16 mouse cellular contexts compared by ENCODE assay signal in genomic region chr2:28224819-28225218, GRCm38 (mm10).
"Had no signal": no experiment of that assay in that cellular context is flagged by ENCODE, and none has a peak within 500 bp of the region (broad histone marks: within the 10 kb centered on the region; RNA-seq: fewer than 3 reads in every experiment).

No protein-coding gene starts in this region.

- H3K27ac ChIP-seq: liver, embryonic 13.5 days; lung, embryonic 15.5 days; macrophage; midbrain, embryonic 15.5 days; stomach, embryonic 15.5 days had no signal

- H3K9me3 ChIP-seq: liver, embryonic 13.5 days; lung, embryonic 15.5 days; megakaryocyte, embryonic 14.5 days; midbrain, embryonic 15.5 days; stomach, embryonic 15.5 days had no signal

- H3K4me1 ChIP-seq: liver, embryonic 13.5 days; lung, embryonic 15.5 days; megakaryocyte, embryonic 14.5 days; stomach, embryonic 15.5 days had no signal

- H3K9ac ChIP-seq: liver, embryonic 13.5 days; liver, postnatal 0 days; lung, embryonic 15.5 days; midbrain, embryonic 15.5 days; stomach, embryonic 15.5 days had no signal

- H3K4me2 ChIP-seq: liver, embryonic 13.5 days; lung, embryonic 15.5 days; midbrain, embryonic 11.5 days; midbrain, embryonic 15.5 days; stomach, embryonic 15.5 days had no signal

- DNase-seq: kidney, adult 8-10 months; kidney, postnatal 25 days; liver; liver, embryonic 13.5 days; liver, postnatal 0 days; lung, postnatal 14 days; right cerebral cortex, postnatal 14 days; thymus, adult 2 months; thymus, postnatal 25 days had no signal

- H3K4me3 ChIP-seq: liver, embryonic 13.5 days; lung, embryonic 15.5 days; megakaryocyte, embryonic 14.5 days; midbrain, embryonic 15.5 days; stomach, embryonic 15.5 days had no signal

- H3K36me3 ChIP-seq: liver, embryonic 13.5 days; lung, embryonic 15.5 days; stomach, embryonic 15.5 days had no signal

- ATAC-seq: intestine, postnatal 0 days; liver, postnatal 0 days; midbrain, embryonic 15.5 days had no signal

- H3K27me3 ChIP-seq: liver, embryonic 13.5 days; lung, embryonic 15.5 days; midbrain, embryonic 15.5 days; stomach, embryonic 15.5 days had no signal
